ENCODE assay signal across 11 mouse cellular contexts in genomic region chr2:143951546-143952315, GRCm38 (mm10). TPM values are rescaled to one million over a fixed set of nuclear protein-coding genes. Genes with fewer than 3 reads are reported as not detected.
DNase-seq lines count a peak whose midpoint lies in the region; ATAC-seq lines count a peak whose summit lies in the region.
"Had no signal": no experiment of that assay in that cellular context is flagged by ENCODE, and none has a peak within 500 bp of the region (broad histone marks: within the 10 kb centered on the region; RNA-seq: fewer than 3 reads in every experiment).

No protein-coding gene starts in this region.

- peaks cover 17% of the 10 kb centered on the region; the same call in 1 of the 2 replicates for H3K4me1 ChIP-seq in heart, embryonic 11.5 days (ENCODE audit: control insufficient read depth, insufficient read depth, low read length)
- peaks cover 56% of the 10 kb centered on the region for H3K4me1 ChIP-seq in heart, embryonic 13.5 days

- H3K36me3 ChIP-seq in heart, embryonic 11.5 days (ENCODE audit: control insufficient read depth, insufficient read depth, low read length) = peaks cover 62% of the 10 kb centered on the region
- peaks cover 100% of the 10 kb centered on the region for H3K36me3 ChIP-seq in heart, embryonic 13.5 days

- whole genome bisulfite sequencing in heart, embryonic 11.5 days (ENCODE audit: insufficient replicate concordance) = 65% methylated on average over 5 of the region's 5 CpGs
- WGBS in heart, embryonic 13.5 days = 59% methylated on average over 5 of the region's 5 CpGs

- no peak overlapping the region for H3K27ac ChIP-seq in heart, embryonic 11.5 days (ENCODE audit: low read depth, low read length)
- peak overlapping the region; percentile 37 for H3K27ac ChIP-seq in heart, embryonic 13.5 days (replicated peaks)
- H3K27ac ChIP-seq: forebrain, embryonic 10.5 days had no signal

- DNase-seq in heart, adult 18-20 months = peak; percentile 33 to 35
- peak; percentile 64 for DNase-seq in testis, postnatal 10 days (ENCODE audit: low spot score)
- no peak for DNase-seq in testis, postnatal 14 days (ENCODE audit: low spot score)
- DNase-seq in left cerebral cortex, postnatal 14 days (ENCODE audit: low spot score in 2 of 2) = no peak
- DNase-seq in gastrocnemius, postnatal 4 days (ENCODE audit: low spot score in 2 of 2) = no peak
- DNase-seq: cerebellum, adult 9-11 months; gastrocnemius, postnatal 25 days had no signal

- H3K9me3 ChIP-seq in heart, embryonic 11.5 days (replicated peaks; ENCODE audit: control insufficient read depth, low read length) = no peaks in the 10 kb centered on the region
- H3K9me3 ChIP-seq in heart, embryonic 13.5 days = no peaks in the 10 kb centered on the region
- H3K9me3 ChIP-seq: forebrain, embryonic 10.5 days had no signal

- H3K4me2 ChIP-seq in heart, embryonic 11.5 days = no peak overlapping the region
- H3K4me2 ChIP-seq in heart, embryonic 13.5 days = no peak overlapping the region

- no peaks in the 10 kb centered on the region for H3K27me3 ChIP-seq in heart, embryonic 11.5 days (ENCODE audit: control insufficient read depth, insufficient read depth, low read length)
- H3K27me3 ChIP-seq in heart, embryonic 13.5 days (replicated peaks) = no peaks in the 10 kb centered on the region

- intact Hi-C loops in left cerebral cortex, postnatal 14 days (cut with DNase I) = no loop called here

- no peak overlapping the region for H3K4me3 ChIP-seq in heart, embryonic 11.5 days (ENCODE audit: low read depth, low read length)
- no peak overlapping the region for H3K4me3 ChIP-seq in heart, embryonic 13.5 days
- H3K4me3 ChIP-seq: forebrain, embryonic 10.5 days had no signal

- ATAC-seq in heart, embryonic 11.5 days (replicated peaks; ENCODE audit: insufficient number of reproducible peaks, low FRiP score, low TSS enrichment) = no peak
- no peak for ATAC-seq in heart, embryonic 13.5 days (ENCODE audit: extremely low read depth, insufficient number of reproducible peaks, low FRiP score, low TSS enrichment)
- no peak for ATAC-seq in inflammation-experienced regulatory T-cells, adult 6 months

- H3K9ac ChIP-seq in heart, embryonic 11.5 days (ENCODE audit: low read depth, low read length) = no peak overlapping the region
- H3K9ac ChIP-seq in heart, embryonic 13.5 days = no peak overlapping the region

RNA-seq across cellular contexts. Expression of gene Dstn, which starts 36.6 kb away (rescaled TPM):
- 100 to 1,000 TPM; 164 to 168 TPM for total RNA-seq in heart, adult 18-20 months (2021)
- 1,059 and 1,185 TPM in 2 replicates for polyA plus RNA-seq in heart, embryonic 11.5 days (2014; fragmentation: Nextera tagmentation; extraction: Ambion mirVana)
- 860 and 905 TPM in 2 replicates for polyA plus RNA-seq in heart, embryonic 13.5 days (2015; fragmentation: Nextera tagmentation; extraction: Ambion mirVana)
- 10 to 100 TPM; 20.8 to 76.5 (median 26.2) TPM for polyA plus RNA-seq in inflammation-experienced regulatory T-cells, adult 6 months (2017; shearing (Covaris generic))
- 100 to 1,000 TPM; 213 to 219 TPM for total RNA-seq in left cerebral cortex, postnatal 14 days (2021)
- 100 to 1,000 TPM; 118 to 129 TPM for total RNA-seq in gastrocnemius, postnatal 4 days (2021)

RNA-seq across cellular contexts. Expression of gene Rrbp1, which starts 59.3 kb away (rescaled TPM):
- total RNA-seq in heart, adult 18-20 months (2021) = 100 to 1,000 TPM in 1 of 2 experiments, 10 to 100 TPM in 1; 96.6 to 106 TPM
- polyA plus RNA-seq in heart, embryonic 11.5 days (2014; fragmentation: Nextera tagmentation; extraction: Ambion mirVana) = 56.4 and 64.8 TPM in 2 replicates
- polyA plus RNA-seq in heart, embryonic 13.5 days (2015; fragmentation: Nextera tagmentation; extraction: Ambion mirVana) = 61.7 and 65.1 TPM in 2 replicates
- polyA plus RNA-seq in inflammation-experienced regulatory T-cells, adult 6 months (2017; shearing (Covaris generic)) = 10 to 100 TPM; 28.4 to 43.0 (median 33.7) TPM
- 10 to 100 TPM; 74.5 to 76.6 TPM for total RNA-seq in left cerebral cortex, postnatal 14 days (2021)
- 100 to 1,000 TPM; 270 to 296 TPM for total RNA-seq in gastrocnemius, postnatal 4 days (2021)

Comparison
In these comparisons a context has a peak if more than half of its experiments do, and no peak if none do; other contexts are left out.
1. DNase-seq: peak in heart, adult 18-20 months (2 of 2) and testis, postnatal 10 days (single experiment); none in testis, postnatal 14 days (single experiment), left cerebral cortex, postnatal 14 days (0 of 2) and gastrocnemius, postnatal 4 days (0 of 2).